Mouse (Mus musculus): ENCODE results near the gene Traf2. TPM values are rescaled to one million over a fixed set of nuclear protein-coding genes. Genes with fewer than 3 reads are reported as not detected.
"Not testable (repeated sequence)": the region's sequence is repeated elsewhere in the genome, so short reads cannot be mapped to it uniquely, and the experiment has no call there.

The Traf2 gene
- total RNA-seq, 2 experiments from 2014 or later, result 10.5 to 10.9 TPM

DNA sequence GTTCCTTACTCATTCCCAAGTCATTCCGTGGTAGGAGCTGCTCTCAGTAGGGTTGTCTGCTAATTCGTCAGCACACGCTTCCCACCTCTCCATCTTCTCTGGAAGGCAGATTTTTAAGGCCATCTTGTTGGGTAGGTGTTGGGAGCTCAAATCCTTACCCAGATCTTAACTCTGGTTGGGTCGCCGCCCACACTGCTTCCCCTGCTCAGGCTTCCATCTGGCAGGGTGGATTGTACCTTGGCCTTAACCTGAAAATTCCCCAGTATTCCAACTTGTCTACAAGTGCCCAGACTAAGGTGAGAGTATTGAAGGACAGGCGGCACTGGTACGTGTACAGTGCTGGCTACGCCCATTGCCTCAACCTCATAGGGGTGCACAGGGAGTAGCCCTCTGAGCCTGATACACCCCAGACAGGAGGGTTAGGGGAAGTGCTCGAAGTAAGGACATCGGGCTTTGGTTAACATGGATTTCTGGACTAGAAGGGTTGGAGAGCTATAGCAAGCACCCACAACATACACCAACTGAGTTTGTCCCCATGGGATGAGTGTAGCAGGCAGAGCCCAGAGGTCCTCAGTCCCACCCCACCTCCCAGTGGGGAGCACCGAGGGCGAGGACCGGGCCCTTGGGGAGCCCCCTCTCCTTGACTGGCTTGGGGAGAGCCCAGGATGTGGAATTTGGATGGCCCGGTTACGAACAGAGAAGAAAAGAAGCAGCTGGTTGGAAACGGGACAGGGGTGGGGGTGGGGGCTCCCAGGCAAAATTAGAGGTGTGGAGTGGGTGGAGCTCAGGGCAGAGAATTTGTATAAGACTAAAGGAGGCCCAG lies 29.5 kb upstream of the Traf2 start:
- no peak for DNase-seq

DNA sequence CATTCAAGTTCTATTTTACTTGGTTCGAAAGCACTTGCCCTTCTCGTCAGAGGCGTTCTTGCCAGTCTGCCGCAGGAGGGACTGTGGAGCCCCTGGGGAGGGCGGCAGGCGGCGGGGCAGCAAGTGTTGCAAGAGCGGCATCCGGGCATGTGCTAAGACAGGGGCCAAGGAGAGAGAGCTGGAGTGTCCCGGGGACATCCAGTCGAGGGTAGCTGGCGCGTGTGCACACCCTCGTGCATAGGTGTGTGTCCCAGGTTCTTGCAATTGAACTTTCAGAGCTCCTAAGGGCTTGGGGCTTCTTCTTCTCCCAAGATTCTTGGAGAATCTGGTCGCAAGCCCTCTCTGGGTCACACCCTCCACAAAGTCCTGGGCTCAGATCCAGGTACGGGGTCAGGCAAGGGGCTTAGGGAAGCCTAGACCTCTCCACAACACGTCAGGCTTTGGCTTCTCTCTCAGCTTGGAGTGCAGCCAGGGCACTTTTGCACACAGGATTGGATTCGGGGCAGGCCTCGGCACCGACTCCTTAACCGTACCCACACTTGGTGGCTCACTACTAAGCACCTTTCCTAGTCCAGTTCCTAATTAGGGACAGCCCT lies 28.8 kb upstream of the Traf2 start:
- no peak for DNase-seq

DNA sequence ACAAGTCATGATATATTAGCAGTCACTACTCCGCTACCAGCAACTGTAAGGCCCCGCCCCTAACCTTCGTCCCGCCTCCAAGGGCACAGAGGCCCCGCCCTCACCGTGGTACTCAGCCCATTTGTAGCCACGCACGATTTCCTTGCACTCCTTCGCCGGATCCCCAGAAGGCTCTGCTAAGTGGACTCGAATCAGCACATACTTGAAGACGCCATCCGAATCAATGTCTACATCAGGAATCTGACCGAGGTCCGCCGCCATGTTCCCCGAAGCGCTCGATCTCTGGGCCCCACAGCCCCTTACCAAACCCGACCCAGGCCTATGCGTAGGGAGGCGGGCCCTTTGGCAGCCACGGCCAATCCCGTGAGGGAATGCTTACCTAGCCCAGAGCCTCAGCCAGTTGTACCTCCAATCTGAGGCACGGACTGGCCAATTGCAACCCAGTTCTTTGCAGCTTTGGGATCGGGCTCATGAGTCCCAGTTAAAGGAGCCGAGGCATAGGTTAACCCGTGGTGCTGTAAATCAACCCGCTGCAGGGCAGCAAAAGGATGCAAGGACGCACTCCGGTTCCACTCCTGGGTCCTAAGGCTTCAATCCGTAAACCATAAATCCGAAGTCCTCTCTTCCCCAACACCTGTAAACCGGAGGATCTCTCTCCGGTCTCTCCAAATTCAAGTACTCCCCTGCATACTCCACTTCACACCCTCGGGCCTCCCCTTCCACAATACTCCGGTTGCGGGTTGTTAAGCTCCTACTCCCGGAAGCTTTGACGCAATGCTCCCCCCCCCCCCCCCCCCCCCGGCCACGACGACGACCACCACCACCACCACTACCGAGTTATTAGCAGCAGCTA lies 28.1 kb upstream of the Traf2 start, which contains the start of the genes Mamdc4 and Phpt1:
Gene Mamdc4 (minus strand): TSS at position 267 of the 853 bp plus-strand sequence.
Gene Phpt1 (minus strand): TSS at position 646 of the 853 bp plus-strand sequence.
- peak; percentile 96 for DNase-seq

DNA sequence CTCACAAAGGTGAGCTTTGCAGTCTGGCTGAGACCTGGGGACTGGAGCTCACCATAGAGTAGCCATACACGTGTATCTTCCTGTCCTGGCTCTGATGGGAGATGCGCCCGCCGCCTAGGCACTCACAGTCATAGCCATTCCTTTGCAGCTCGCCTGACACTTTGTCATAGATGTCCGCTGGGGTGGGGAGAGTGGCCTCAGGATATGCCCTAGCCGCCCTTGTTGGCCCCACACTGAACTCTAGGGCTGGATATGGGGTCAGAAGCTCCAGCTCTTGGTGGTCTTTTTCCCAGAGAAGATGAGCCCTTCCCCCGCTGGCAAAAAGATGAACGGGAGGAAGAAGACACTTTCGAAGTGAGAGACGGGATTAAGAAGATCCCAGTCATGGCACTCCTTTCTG lies 27.4 kb upstream of the Traf2 start:
- DNase-seq, result no peak

DNA sequence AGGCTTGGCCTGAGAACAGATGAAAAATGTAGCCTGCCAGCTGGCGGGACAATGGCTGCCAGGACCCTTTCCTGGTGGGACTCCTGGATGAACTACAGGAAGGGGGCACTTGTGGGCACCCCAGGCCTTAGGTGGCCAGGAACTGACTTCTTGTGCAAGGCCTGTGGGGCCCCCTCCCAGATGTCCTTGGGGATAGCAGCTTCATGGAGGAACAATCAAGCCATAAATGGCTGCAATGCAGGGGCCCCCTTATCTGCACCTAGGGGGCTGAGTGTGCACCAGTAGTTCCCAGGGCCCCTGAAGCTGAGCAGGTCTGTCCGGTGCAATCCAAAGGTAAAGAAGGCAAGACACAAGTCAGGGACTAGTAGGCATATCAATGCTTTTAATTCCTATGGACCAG lies 26.3 kb upstream of the Traf2 start:
- DNase-seq, result no peak

DNA sequence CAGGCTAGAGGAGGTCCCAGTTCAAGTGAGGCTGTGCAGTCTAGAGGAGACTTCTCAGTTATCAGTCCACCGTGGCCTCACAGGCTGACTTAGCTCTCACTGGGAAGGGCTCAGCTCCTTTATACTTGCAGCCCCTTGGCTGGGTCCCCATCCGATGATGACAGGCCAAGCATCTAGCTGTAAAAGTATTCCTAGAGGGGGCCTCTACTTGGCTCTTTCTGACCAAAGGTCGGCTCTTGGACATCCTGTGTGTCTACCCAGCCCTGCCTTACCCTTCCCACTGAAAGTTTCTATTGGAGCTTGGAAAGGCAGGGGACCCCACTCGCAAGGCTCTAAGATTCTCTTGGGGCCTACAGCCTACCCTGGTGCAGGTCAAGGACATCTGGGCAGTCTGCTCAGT lies 24.5 kb upstream of the Traf2 start:
- DNase-seq, result no peak

DNA sequence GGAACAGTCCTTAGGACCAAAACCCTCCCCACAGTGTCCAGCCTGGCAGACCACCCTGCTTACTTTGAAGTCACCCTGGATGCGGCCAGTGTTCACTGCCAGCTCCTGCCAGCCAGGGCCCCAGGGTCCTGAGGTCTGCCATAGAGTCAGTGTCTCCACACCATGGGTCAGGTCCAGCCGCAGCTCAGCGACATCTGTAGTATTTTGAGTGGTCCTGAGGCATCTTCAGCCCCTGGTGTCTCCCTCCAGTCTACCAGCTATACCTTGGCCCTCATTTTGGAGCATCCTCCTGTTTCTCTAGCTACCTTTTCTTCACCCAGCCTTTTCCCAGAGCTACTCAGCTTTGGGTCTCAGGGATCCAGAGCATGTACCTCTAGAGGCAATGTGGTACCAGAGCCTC lies 22.6 kb upstream of the Traf2 start:
- no peak for DNase-seq

DNA sequence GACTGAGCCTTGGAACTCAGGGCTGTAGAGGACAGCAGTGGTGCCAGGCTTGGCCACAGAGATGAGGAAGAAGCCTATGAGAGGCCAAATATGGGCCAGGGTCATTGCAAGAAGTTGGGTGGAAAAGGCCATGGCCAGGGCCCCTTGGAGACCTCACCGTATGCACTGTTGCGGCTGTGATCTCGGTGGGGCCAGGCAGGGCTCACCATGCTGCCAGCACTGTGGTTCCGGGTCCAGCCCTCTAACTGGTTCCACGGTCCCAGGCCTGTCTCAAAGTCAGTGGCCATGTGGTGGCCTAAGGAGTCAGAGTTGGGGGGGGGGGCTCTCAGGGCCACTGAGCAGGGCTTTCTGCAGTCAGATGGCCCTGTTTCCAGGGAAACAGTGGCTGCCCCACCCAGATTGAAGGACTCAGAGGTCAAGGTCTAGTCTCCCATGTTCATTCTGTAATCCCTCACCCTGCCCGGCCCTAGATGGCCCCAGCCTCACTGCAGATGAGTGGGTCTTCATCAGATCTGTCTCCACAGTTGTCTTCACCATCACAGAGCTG lies 21.8 kb upstream of the Traf2 start:
- no peak for DNase-seq

DNA sequence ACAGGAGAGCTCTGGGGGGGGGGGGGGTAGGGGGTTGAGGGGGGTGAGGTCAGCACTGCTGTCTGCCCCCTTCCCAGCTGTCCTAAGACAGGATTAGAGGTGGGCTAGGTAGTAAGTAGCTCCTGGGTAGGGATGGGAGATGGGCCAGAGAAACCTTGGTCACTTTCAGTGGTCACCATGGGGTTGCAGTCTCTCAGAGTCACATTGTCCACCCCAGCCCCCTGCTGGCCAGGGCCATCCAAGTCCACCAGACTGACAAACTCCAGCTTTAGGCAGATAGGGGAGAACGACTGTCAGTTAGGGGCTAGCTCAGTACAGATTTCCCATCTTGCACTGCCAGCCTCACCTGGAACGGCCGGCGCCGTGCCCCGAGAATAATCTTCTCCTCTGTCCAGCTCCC lies 19.8 kb upstream of the Traf2 start:
- no peak for DNase-seq

DNA sequence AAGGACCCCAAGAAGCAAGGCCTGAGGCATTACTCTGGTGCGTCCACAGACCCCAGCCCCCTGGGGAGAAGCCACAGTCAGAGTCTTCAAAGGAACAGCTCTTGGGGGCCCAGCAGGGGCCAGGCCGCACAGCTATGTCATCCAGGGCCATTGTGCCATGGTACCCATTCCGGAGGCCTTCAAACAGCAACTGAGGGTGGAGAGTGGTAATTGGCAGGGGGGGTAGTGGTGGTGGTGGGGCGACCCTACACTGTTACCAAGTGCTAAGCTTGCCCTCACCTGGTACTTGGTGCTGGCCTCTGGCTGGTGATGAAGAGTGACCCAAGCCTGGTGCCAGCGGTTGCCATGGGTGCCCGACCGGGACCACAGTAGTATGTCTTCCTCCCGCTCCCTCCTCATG lies 19.0 kb upstream of the Traf2 start:
- no peak for DNase-seq

DNA sequence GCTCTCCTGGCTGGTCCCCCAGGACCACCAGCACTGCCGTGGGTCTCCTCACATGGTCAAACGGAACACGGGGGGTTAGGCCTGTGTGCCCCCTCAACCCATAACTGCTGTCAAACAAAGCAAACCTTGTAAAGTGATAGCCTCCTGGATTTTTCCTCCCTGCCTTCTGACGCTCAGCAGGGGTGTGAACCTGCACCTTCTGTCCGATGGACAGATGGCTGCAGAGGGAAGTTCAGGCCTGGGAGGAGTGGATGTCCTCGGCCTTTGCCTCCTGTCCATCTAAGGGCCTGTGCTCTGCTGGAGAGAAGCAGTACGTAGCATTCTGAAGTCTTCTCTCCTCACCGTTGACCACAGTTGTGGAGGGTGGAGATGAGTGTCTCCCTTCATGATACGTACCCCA lies 15.2 kb upstream of the Traf2 start:
- no peak for DNase-seq

DNA sequence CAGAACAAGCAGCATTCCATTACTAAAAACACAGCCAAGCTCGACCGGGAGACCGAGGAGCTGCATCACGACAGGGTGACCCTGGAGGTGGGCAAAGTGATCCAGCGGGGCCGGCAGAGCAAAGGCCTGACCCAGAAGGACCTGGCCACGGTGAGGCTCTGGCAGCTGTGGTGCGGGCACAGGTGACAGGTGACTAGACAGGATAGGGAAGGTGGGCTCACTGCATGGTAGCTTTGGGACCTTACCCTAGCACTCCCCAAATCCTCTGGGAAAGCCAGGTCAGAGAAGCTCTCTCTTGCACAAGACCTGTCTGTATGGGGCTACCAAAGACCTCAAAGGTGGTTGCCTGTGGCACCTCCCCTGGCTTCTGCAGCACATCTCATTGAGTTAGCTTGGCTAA lies 13.8 kb upstream of the Traf2 start:
- DNase-seq, result no peak

DNA sequence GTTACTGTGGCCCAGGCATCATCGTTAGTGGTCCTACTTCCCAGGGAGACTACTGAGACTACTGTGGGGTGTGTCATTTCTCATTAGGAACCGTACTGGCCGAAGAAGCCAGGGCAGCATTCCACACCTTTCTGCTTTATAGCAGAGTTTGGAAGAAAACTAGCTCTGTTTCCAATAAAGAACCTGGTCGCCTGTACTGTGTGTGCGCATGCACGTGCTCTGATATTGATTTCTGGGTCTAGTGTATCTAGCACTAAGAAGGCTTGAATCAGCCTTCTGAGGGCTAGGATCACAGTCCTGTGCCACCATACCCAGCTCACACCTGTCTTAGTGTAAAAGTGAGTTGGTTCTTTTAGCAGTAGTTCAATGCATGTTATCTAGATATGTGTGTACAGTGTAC lies 12.0 kb upstream of the Traf2 start:
- DNase-seq, result no peak

DNA sequence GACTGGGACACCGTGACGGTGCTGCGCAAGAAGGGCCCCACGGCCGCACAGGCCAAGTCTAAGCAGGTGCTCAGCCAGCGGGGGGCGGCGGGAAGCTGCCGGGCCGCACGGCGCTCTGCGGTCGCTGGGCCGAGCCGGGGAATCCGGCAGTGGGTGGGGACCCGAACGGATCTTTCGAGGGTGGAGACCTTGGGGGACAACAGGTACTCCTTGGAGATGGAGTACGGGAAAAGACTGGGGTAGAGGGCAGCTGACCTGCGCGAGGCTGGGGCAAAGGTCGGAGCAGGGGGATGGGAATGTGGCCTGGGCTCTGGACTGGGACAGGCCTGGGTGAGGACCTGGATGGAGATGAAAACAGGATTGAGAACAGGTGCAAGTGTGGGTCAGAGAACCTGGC lies 11.2 kb upstream of the Traf2 start:
- DNase-seq, result no peak

DNA sequence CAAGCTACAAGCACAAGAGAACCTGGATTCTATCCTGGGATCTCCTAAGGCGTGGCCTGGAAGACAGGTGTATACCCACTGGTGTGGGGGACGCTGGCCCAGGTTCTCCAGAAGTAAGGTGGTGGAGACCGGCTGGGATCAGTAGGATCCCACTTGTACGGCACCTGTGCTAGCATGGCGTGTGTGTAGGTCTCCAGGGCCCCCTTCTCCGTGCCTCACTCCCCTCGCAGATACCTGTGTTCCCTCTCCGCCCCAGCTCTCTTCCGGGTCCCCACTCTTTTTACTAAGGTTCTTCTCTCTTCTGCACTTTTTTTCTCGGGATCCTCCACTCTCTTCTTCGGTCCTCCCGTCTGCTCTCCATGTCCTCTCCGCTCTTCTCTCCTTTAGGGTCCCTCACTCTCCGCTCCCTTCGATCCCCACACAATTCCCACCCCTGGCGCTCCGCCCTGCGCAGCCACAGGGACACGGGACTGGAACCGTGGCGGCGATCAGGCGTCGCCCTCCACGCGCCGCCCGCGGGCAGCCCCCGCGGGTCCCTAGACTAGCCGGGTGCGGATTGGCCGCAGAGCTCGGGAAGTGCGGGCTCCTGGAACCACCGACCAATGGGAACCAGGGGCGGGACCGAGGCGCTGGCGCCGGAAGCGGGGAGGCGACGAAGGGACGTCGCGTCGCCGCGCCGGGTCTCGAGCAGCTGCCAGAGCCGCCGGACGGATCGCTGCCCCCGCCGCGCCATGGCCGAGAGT lies 10.7 kb upstream of the Traf2 start, which contains the start of gene Edf1:
Gene Edf1 (plus strand): TSS at position 627 of the 743 bp plus-strand sequence.
- DNase-seq, result peak; percentile 95

DNA sequence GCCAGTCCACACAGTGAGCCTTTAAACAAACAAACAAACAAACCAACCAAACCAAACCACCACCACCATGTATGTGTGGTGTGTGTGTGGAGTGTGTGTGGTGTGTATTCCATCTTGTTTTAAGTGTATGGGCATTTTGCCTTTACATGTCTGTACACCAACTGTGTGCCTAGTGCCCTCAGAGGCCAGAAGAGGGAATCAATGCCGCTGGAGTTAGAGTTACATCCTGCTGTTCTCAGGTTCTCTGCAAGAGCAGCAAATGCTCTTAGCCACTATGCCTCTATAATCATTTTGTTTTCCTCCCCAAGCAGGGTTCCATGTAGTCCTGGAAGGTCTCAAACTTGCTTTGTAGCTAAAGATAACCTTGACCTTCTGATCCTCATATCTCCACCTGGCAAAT lies 9.6 kb upstream of the Traf2 start:
- DNase-seq, result no peak

DNA sequence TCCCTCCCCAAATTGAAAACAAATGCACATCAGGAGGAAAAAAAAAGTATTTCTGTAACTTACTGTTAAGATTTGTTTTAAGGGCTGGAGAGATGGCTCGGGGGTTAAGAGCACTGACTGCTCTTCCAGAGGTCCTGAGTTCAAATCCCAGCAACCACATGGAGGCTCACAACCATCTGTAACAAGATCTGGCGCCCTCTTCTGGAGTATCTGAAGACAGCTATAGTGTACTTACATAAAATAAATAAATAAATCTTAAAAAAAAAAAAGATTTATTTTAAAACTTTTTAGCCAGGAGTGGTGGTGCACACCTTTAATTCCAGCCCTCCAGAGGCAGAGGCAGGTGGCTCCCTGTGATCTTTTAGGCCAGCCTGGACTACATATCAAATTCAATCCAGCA lies 8.7 kb upstream of the Traf2 start:
- DNase-seq, result not testable (repeated sequence)

DNA sequence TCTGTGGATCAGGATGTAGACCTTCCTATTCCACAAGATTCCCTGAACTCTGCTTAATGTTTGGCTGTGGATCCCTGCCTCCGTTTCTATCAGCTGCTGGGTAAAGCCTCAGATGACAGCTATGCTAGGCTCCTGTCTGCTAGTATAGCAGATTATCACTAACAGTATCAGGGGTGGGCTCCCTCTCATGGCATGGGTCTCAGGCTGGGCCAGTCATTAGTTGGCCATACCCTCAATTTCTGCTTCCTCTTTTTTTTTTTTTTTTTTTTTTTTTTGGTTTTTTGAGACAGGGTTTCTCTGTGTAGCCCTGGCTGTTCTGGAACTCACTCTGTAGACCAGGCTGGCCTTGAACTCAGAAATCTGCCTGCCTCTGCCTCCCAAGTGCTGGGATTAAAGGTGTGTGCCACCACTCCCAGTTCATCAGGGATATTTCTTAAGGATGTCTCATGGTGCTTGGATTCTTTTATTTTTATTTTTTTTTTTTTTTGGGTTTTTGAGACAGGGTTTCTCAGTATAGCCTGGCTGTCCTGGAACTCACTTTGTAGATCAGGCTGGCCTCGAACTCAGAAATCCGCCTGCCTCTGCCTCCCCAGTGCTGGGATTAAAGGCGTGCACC lies 6.5 kb upstream of the Traf2 start:
- not testable (repeated sequence) for DNase-seq

DNA sequence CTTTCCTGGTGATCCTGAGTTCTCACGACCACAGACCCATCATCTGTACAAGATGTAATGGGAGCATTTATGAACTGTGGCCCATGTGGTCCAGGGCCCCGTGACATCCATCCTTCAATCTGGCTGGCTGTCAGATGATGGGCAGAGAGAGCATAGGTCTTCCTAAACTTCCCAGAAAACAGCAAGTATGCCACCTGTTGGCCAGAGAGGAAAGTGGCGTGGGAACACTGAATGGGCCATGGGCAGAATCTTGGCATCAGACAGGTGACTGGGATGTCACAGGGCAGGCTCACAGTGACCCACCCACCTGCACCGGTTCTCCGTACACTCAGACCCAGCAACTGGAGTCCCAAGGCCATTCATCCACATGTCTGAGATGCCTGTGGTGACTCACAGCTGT lies 4.4 kb upstream of the Traf2 start:
- no peak for DNase-seq

DNA sequence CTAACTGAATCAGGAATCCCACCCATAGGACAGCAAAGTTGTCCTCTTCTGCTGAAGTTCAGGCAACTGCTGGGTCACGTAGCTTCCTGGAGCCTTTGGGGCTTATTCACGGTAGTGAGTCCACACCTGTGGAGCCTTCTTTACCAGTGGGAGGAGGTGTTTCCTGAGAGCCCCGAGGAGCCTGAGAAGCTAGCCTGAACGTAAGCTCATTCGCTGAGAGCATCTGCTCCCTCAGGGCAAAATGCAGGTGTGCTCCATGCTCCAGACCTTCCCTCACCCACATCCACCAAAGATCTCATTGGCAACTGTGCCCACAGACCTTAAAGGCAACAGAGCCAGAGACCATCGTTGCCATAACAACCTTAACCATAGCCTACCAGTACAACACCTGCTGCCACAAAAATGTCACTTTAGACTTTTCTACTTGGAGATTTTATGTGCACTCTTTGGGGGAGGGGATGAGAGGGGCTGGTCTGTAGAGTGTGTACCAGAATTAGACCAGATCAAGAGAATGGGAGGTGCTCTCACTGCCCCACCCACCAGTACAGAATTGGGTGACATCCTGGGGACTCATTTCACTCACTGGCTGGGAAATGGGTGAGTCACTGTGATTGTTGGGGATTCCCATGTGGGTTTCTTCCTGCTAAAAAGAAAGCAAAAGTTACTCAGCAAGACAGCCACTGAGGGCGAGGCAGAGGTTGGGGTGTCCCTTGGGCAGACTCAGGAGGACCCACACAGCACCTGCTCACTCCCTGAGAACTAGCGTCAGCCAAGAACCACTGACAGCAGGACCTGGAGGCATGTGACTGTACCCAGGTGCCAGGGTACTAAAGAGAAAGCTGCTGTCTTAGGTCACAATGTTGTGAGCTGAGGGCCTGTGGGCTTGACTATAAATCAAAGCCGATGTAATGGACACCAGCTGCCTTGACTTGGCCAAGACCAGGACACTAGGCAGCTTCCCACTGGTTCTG lies 2.6 kb upstream of the Traf2 start:
- peak; percentile 47 for DNase-seq

Data from gastrocnemius, postnatal 25 days (tissue).